Mouse (Mus musculus) ES-Bruce4 (cell line): ENCODE data around the gene Stk39.

ENCODE experiments used
- CTCF ChIP-seq: IDR thresholded peaks from one replicate; pipeline ENCODE4 v1.8.1; 2011; ENCODE audit warnings: low read depth, low read length
- POLR2A ChIP-seq: IDR thresholded peaks from one replicate; pipeline ENCODE4 v1.8.1; 2011; ENCODE audit warnings: low read length; ENCODE audit not compliant: insufficient read depth

GRCm38 (mm10) chr2:68221226-68221625, 250.8 kb downstream of the Stk39 start:
- TF ChIP-seq CTCF (no peak), POLR2A (no peak)
